Mouse (Mus musculus) midbrain, postnatal 0 days (tissue): ENCODE measurements around the gene Igsf8. TPM values are rescaled to one million over a fixed set of nuclear protein-coding genes. Genes with fewer than 3 reads are reported as not detected.
A peak's percentile ranks its signal among the peaks of the same experiment; 100 is the strongest.

Source experiments
- ATAC-seq: fragments of 200-750 bp; cut with Nextera tagmentation; 2 replicates; pipeline ENCODE4 v1.8.0; 2017; ENCODE audit warnings: moderate number of reproducible peaks, mild to moderate bottlenecking, moderate TSS enrichment, moderate library complexity; ENCODE audit not compliant: low FRiP score
- DNase-seq: peaks from one replicate; pipeline ENCODE4 v3.0.0-alpha.2; 2015; ENCODE audit warnings: low spot score
- H3K27ac ChIP-seq: fragments of 300-500 bp; sonication (generic); 2 replicates; pipeline ENCODE4 v1.5.1; 2014; ENCODE audit warnings: low read depth, mild to moderate bottlenecking, low read length, mixed read lengths
- H3K27me3 ChIP-seq: fragments of 300-500 bp; sonication (generic); 2 replicates; pipeline ENCODE4 v1.6.1; 2014; ENCODE audit warnings: low read length, control low read depth, mixed read lengths; ENCODE audit not compliant: insufficient read depth
- H3K36me3 ChIP-seq: fragments of 300-500 bp; sonication (generic); 2 replicates; pipeline ENCODE4 v1.6.1; 2014; ENCODE audit warnings: low read length, control low read depth, mixed read lengths; ENCODE audit not compliant: insufficient read depth
- H3K4me1 ChIP-seq: fragments of 300-500 bp; sonication (generic); 2 replicates; pipeline ENCODE4 v1.6.1; 2014; ENCODE audit warnings: mild to moderate bottlenecking, control low read depth, antibody characterized with exemption, low read length, mixed read lengths; ENCODE audit not compliant: insufficient read depth
- H3K4me2 ChIP-seq: fragments of 300-500 bp; sonication (generic); 2 replicates; pipeline ENCODE4 v1.6.1; 2014; ENCODE audit warnings: low read depth, mild to moderate bottlenecking, low read length, mixed read lengths; ENCODE audit not compliant: poor library complexity, severe bottlenecking
- H3K4me3 ChIP-seq: fragments of 300-500 bp; sonication (generic); 2 replicates; pipeline ENCODE4 v1.5.1; 2014; ENCODE audit warnings: low read depth, mild to moderate bottlenecking, low read length, moderate library complexity
- H3K9ac ChIP-seq: fragments of 300-500 bp; sonication (generic); replicated peaks from 2 replicates; pipeline ENCODE4 v1.6.1; 2014; ENCODE audit warnings: mild to moderate bottlenecking, low read length, moderate library complexity, mixed read lengths; ENCODE audit not compliant: poor library complexity, severe bottlenecking
- H3K9me3 ChIP-seq: fragments of 300-500 bp; sonication (generic); 2 replicates; pipeline ENCODE4 v1.6.1; 2016; ENCODE audit warnings: low read length, control low read depth
- CTCF ChIP-seq: IDR thresholded peaks from 2 replicates; pipeline ENCODE4 v1.5.1; 2016; ENCODE audit warnings: antibody characterized with exemption, mild to moderate bottlenecking
- WGBS: fragments of 180-500 bp; shearing (Covaris S2); extraction: QIAGEN DNeasy Blood & Tissue Kit; methylation state at CpG from one replicate; pipeline ENCODE4 v1.1.7; 2014; 5-methylcytosine and 5-hydroxymethylcytosine counted together
- polyA plus RNA-seq: library from polyadenylated mRNA; unstranded; fragments of >200 nt; fragmentation: Nextera tagmentation; extraction: Ambion mirVana; gene quantifications from 2 replicates; pipeline ENCODE4 v1.2.1, GENCODE M21; 2015
- total RNA-seq: library from RNA; depleted of rRNA; stranded (reverse); fragments of >200 nt; gene quantifications from 2 replicates; pipeline ENCODE4 v1.2.3, GENCODE M21; 2014

Gene Igsf8
- total and polyA plus RNA-seq, 2 experiments from 2014 or later: 79.6 to 114 TPM

- DNase-seq (no peak), ATAC-seq (no peak)
- H3K9me3 ChIP-seq: no peaks in the 10 kb centered on the region
- H3K27me3 ChIP-seq: no peaks in the 10 kb centered on the region
- no peaks in the 10 kb centered on the region for H3K36me3 ChIP-seq
- no peak overlapping the region for H3K4me2 ChIP-seq
- H3K27ac ChIP-seq: peak overlapping the region; percentile 47; the same call in 1 of the 2 replicates
- no peak for TF ChIP-seq CTCF
- 64% methylated on average over 6 of the region's 6 CpGs for WGBS
- H3K4me3 ChIP-seq: no peak overlapping the region
- H3K9ac ChIP-seq: no peak overlapping the region
- no peaks in the 10 kb centered on the region for H3K4me1 ChIP-seq
Observed at GRCm38 (mm10) chr1:172306885-172307284, 45.4 kb downstream of the Igsf8 start.

DNA sequence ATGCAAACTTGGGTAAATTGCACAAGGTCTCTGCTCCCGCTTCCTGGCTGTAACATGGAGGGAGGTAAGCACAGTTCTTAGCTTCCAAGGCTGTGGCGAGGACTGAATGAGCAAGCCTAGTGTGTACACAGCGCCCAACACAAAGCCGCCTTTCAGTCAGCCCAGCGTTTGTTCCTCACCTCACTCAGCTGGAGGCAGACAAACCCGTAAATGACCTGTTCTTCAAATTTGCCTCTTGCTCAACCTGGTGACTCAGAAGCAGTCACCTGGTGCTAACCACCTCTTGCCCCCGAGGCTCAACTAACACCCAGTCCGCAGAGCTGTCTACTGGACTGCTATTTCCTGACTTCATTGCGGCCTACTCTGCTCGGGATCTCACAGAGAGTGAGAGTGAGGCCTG lies 46.5 kb downstream of the Igsf8 start:
- 66% methylated on average over 10 of the region's 10 CpGs for WGBS
- H3K4me1 ChIP-seq: no peaks in the 10 kb centered on the region
- H3K36me3 ChIP-seq: no peaks in the 10 kb centered on the region
- H3K4me3 ChIP-seq: no peak overlapping the region
- no peak for DNase-seq
- peak overlapping the region; percentile 39 for H3K27ac ChIP-seq
- no peak overlapping the region for H3K9ac ChIP-seq
- no peak overlapping the region for H3K4me2 ChIP-seq
- H3K27me3 ChIP-seq: no peaks in the 10 kb centered on the region
- no peak for ATAC-seq
- no peaks in the 10 kb centered on the region for H3K9me3 ChIP-seq
- no peak for TF ChIP-seq CTCF

DNA sequence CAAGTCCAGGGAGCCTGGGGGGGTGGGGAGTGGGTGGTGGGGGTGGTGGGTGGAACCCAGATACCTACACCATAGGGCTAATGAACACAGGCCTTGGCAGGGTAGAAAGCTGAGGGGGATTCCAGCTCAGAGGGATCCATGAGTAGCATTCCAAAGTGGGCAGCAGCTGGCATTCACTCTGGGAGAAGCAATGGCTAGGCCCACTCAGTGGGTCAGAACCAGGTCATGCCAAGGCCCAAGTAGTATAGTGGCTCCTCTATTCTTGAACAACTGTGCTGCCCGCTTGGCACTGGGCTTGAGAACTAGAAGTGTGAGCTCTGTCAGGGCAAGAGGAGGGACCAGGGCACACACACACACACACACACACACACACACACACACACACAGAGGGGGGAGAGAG lies 47.0 kb downstream of the Igsf8 start:
- H3K36me3 ChIP-seq: no peaks in the 10 kb centered on the region
- H3K4me3 ChIP-seq: no peak overlapping the region
- no peak overlapping the region for H3K4me2 ChIP-seq
- no peaks in the 10 kb centered on the region; the same call in 1 of the 2 replicates for H3K4me1 ChIP-seq
- DNase-seq (peak; percentile 80), ATAC-seq (no peak)
- peak overlapping the region; percentile 39 for H3K27ac ChIP-seq
- WGBS: 79% methylated on average over 1 of the region's 1 CpGs
- TF ChIP-seq CTCF: no peak
- no peak overlapping the region for H3K9ac ChIP-seq
- no peaks in the 10 kb centered on the region for H3K27me3 ChIP-seq
- no peaks in the 10 kb centered on the region for H3K9me3 ChIP-seq

GRCm38 (mm10) chr1:172309699-172310398 lies 48.4 kb downstream of the Igsf8 start:
- DNase-seq: peak; percentile 97
- peaks cover 4% of the 10 kb centered on the region; the same call in 1 of the 2 replicates for H3K4me1 ChIP-seq
- 2% methylated on average over 14 of the region's 14 CpGs for WGBS
- no peaks in the 10 kb centered on the region for H3K36me3 ChIP-seq
- H3K27me3 ChIP-seq: no peaks in the 10 kb centered on the region
- peak; percentile 93 for TF ChIP-seq CTCF
- H3K27ac ChIP-seq: peak overlapping the region; percentile 73
- peak overlapping the region; percentile 41 for H3K4me2 ChIP-seq
- H3K4me3 ChIP-seq: peak overlapping the region; percentile 4; the same call in 1 of the 2 replicates
- 0 out of 2 replicates have a peak overlapping the region, but pooled peaks have one; percentile 29 for H3K9ac ChIP-seq
- no peaks in the 10 kb centered on the region for H3K9me3 ChIP-seq
- ATAC-seq: peak; percentile 79

GRCm38 (mm10) chr1:172311248-172311906 lies 49.9 kb downstream of the Igsf8 start:
- ATAC-seq (0 out of 2 replicates have a peak, but pooled peaks have one; percentile 4), DNase-seq (peak; percentile 75)
- Histone ChIP-seq H3K9ac (peak overlapping the region; percentile 70), H3K9me3 (no peaks in the 10 kb centered on the region), H3K4me2 (peak overlapping the region; percentile 92), H3K27me3 (no peaks in the 10 kb centered on the region), H3K36me3 (peaks cover 4% of the 10 kb centered on the region; the same call in 1 of the 2 replicates), H3K27ac (peak overlapping the region; percentile 73), H3K4me1 (peaks cover 4% of the 10 kb centered on the region; the same call in 1 of the 2 replicates), H3K4me3 (peak overlapping the region; percentile 55)
- TF ChIP-seq CTCF: no peak
- 12% methylated on average over 23 of the region's 23 CpGs for WGBS
